Mouse (Mus musculus) ES-Bruce4 (cell line): ENCODE data around the gene Olfr1441. TPM values are rescaled to one million over a fixed set of nuclear protein-coding genes. Genes with fewer than 3 reads are reported as not detected.

Experiments
- H3K27ac ChIP-seq: 2 replicates; pipeline ENCODE4 v1.5.1; 2012; ENCODE audit warnings: low read length, inconsistent platforms; ENCODE audit not compliant: insufficient read depth
- H3K27me3 ChIP-seq: 2 replicates; pipeline ENCODE4 v1.6.1; 2012; ENCODE audit warnings: mild to moderate bottlenecking, low read length, inconsistent platforms; ENCODE audit not compliant: control insufficient read depth, poor library complexity, insufficient read depth, severe bottlenecking
- H3K36me3 ChIP-seq: 2 replicates; pipeline ENCODE4 v1.6.1; 2012; ENCODE audit warnings: inconsistent platforms, mild to moderate bottlenecking, low read length, moderate library complexity; ENCODE audit not compliant: control insufficient read depth, poor library complexity, insufficient read depth, severe bottlenecking
- H3K4me1 ChIP-seq: one replicate; pipeline ENCODE4 v1.8.1; 2011; ENCODE audit warnings: low read length; ENCODE audit not compliant: control insufficient read depth, insufficient read depth
- H3K4me3 ChIP-seq: 2 replicates; pipeline ENCODE4 v1.5.1; 2011; ENCODE audit warnings: low read depth, mild to moderate bottlenecking, low read length
- H3K9ac ChIP-seq: 2 replicates; pipeline ENCODE4 v1.6.1; 2012; ENCODE audit warnings: low read depth, mild to moderate bottlenecking, inconsistent platforms; ENCODE audit not compliant: poor library complexity, severe bottlenecking
- H3K9me3 ChIP-seq: replicated peaks from 2 replicates; pipeline ENCODE4 v1.6.1; 2012; ENCODE audit warnings: mild to moderate bottlenecking, low read length, inconsistent platforms; ENCODE audit not compliant: control insufficient read depth, poor library complexity, insufficient read depth, severe bottlenecking
- CTCF ChIP-seq: IDR thresholded peaks from one replicate; pipeline ENCODE4 v1.8.1; 2011; ENCODE audit warnings: low read depth, low read length
- EP300 ChIP-seq: IDR thresholded peaks from 2 replicates; pipeline ENCODE4 v1.6.1; 2011; ENCODE audit warnings: low read depth, low read length; ENCODE audit not compliant: insufficient read depth
- POLR2A ChIP-seq: IDR thresholded peaks from one replicate; pipeline ENCODE4 v1.8.1; 2011; ENCODE audit warnings: low read length; ENCODE audit not compliant: insufficient read depth
- polyA plus RNA-seq: library from polyadenylated mRNA; stranded (reverse); fragments of >200 nt; gene quantifications from 2 replicates; pipeline ENCODE4 v1.2.4, GENCODE M21; 2011; ENCODE audit warnings: low read depth; ENCODE audit not compliant: missing spikeins, insufficient read depth, insufficient read length

Olfr1441 gene
- polyA plus RNA-seq, 1 experiment = 0.46 TPM

DNA sequence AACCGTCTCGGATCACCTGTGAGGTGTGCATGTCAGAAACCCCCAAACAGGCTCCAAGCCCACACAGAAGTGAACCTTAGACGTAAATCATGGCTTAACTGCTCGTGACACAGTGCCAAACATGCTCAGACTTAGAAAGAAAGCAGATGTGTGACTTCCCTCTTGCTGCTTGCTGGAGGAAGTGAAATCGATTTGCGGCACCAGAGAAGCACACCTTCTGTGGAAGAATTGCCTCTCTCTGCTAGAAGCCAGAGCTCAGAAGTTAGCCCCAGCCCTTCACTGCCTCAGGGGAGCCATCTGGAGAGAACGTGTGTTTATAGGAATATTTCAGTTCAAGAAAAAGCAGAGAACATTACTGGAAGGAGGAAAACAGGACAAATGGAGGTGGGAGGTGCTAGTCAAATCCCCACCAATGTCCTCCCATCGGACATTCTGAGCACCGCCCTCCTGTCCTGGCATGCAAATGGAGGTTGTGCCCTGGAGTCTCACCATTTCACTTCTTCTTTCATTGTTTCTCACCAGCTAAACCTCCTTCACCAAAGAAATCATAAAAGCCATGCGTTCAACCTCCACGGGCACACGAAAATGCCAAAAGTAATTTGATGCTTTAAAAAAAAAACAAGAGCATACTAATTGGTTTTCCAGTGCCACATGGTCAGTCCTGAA, 40.3 kb downstream of the Olfr1441 start:
- Histone ChIP-seq H3K27ac (no peak overlapping the region), H3K4me1 (no peaks in the 10 kb centered on the region), H3K27me3 (no peaks in the 10 kb centered on the region), H3K9ac (no peak overlapping the region), H3K9me3 (peaks cover 3% of the 10 kb centered on the region; the same call in 1 of the 2 replicates), H3K36me3 (no peaks in the 10 kb centered on the region), H3K4me3 (no peak overlapping the region)
- no peak for TF ChIP-seq POLR2A
- TF ChIP-seq CTCF = no peak
- TF ChIP-seq EP300 = no peak

DNA sequence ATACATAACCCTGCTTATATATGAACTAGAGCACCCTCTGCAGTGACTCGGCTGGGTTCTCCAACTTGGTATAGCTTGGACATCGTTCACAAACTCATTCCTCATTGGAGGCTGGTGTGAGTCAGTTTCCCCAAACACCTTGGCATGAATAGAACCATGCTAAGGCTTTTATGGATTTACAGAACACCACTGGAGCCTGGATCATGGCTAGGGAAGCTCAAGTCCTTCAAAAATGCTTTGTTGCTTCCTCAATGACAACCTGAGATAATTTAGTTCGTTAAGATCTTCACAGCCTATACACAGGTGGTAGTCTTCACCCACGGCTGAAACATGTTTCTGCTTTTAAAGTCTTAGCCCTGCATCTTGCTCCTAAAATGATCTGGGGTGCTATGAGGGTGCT, 42.3 kb downstream of the Olfr1441 start:
- Histone ChIP-seq H3K9me3 (peaks cover 3% of the 10 kb centered on the region; the same call in 1 of the 2 replicates), H3K4me1 (no peaks in the 10 kb centered on the region), H3K27me3 (no peaks in the 10 kb centered on the region), H3K9ac (no peak overlapping the region), H3K4me3 (no peak overlapping the region), H3K27ac (no peak overlapping the region), H3K36me3 (no peaks in the 10 kb centered on the region)
- TF ChIP-seq EP300 = no peak
- no peak for TF ChIP-seq POLR2A

DNA sequence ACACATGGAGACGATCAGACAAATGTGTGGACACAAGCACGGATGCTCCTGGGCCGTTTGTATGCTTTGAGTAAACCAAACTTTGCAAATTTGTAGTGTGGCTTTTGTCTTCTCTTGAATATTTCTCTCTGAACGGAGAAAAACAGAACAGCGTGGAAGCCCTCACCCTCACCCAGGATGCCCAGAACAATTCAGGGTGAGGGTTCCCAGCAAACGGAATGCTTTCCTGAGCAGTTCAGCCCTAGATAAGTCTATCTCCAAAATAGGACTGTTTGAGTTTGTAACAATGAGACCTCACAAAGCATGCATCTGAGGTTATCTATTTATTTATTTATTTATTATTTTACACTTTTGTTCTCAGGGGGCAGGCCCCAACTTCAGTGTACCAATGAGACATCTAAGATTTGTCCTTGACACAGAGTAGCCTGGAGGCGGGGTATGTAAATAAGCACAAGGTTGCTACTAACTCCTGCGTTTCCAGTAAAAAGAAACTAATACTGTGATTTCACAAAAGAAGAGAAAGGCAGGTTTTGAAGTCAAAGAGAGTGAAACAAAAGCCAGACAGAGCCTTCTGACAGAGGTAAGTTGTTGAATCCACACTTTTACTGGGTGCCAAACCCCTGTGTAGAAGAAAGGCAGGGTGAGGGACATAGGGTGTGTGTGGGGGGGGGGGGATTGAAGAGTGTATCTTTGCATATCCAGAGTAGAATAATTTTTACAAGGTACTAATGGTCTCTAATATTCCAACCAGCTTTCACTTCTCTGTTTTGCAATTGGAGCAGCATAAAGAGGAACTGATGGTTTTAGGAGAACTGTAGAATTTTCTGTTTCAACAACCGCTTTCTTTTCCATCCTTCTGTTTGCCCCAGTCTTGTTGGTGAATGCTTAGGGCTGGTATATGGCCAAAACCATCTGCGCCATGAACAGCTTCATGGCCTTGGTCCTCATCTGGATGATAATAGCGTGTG, 43.3 kb downstream of the Olfr1441 start, which contains the start of gene Mpeg1:
TSS of gene Mpeg1 (plus strand) at position 498 of the 968 bp plus-strand sequence.
- no peak for TF ChIP-seq POLR2A
- no peak for TF ChIP-seq CTCF
- no peak for TF ChIP-seq EP300
- Histone ChIP-seq H3K36me3 (no peaks in the 10 kb centered on the region), H3K27me3 (no peaks in the 10 kb centered on the region), H3K4me1 (no peaks in the 10 kb centered on the region), H3K9me3 (peaks cover 3% of the 10 kb centered on the region; the same call in 1 of the 2 replicates), H3K4me3 (no peak within 1 kb of the TSS), H3K9ac (no peak within 1 kb of the TSS), H3K27ac (no peak within 1 kb of the TSS; the same call in 1 of the 2 replicates)

- no peak for TF ChIP-seq CTCF
- TF ChIP-seq EP300 = no peak
- no peak for TF ChIP-seq POLR2A
- Histone ChIP-seq H3K4me3 (no peak overlapping the region), H3K9me3 (peaks cover 3% of the 10 kb centered on the region; the same call in 1 of the 2 replicates), H3K27me3 (no peaks in the 10 kb centered on the region), H3K9ac (no peak overlapping the region), H3K27ac (0 out of 2 replicates have a peak overlapping the region, but pooled peaks have one; percentile 13), H3K4me1 (peaks cover 1% of the 10 kb centered on the region), H3K36me3 (no peaks in the 10 kb centered on the region)
Measured at GRCm38 (mm10) chr19:12462851-12463721, 45.9 kb downstream of the Olfr1441 start.

- H3K9ac ChIP-seq = no peak overlapping the region
- peaks cover 3% of the 10 kb centered on the region; the same call in 1 of the 2 replicates for H3K9me3 ChIP-seq
- H3K4me3 ChIP-seq = no peak overlapping the region
- 0 out of 2 replicates have a peak overlapping the region, but pooled peaks have one; percentile 13 for H3K27ac ChIP-seq
- no peak for TF ChIP-seq CTCF
- no peak for TF ChIP-seq EP300
- TF ChIP-seq POLR2A = no peak
- peaks cover 1% of the 10 kb centered on the region for H3K4me1 ChIP-seq
- H3K27me3 ChIP-seq = no peaks in the 10 kb centered on the region
- H3K36me3 ChIP-seq = no peaks in the 10 kb centered on the region
Measured at GRCm38 (mm10) chr19:12463722-12464035, 46.4 kb downstream of the Olfr1441 start.
